Mouse (Mus musculus): ENCODE data around the gene Rgs7.

Rgs7 gene

DNA sequence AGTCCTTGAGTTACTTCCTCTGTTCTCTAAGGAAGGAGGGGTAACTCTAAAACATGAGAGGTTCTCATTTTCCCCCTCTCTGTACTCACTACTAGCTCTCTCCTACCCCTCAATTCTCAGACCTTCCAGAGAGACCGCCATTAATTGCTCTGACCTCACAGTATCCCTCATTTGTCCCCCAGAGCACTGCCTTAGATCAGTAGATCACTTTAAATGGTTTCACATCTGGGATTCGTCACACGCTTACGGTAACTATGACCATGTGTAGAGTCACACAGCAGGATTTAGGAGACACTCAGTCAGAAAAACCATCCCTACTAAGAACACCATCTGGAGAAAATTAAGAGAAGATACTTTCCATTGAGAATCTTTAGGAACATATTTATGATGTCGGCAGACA lies 456.8 kb downstream of the Rgs7 start:
- in situ Hi-C loops (cut with MboI, MseI) = no loop called here

DNA sequence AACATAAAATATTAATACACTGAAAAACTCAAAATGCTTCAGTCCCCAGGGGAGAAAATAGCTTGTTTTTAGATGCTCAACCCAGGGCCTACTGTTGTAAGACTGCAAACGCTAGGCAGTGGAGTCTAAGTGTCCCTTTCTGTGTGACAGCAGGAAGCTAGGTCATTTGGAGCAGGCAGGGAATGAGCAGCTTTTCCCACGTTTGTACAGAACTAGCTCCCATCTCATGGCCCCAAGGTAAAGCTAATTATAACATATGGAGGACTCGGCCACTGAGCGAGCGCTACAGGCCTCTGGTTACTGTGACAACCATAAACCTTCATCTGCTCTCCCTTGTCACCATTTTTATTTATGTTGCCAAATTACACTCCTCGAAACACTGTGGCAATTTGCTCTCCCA lies 460.3 kb downstream of the Rgs7 start:
- in situ Hi-C loops (cut with MboI, MseI) = no loop called here

DNA sequence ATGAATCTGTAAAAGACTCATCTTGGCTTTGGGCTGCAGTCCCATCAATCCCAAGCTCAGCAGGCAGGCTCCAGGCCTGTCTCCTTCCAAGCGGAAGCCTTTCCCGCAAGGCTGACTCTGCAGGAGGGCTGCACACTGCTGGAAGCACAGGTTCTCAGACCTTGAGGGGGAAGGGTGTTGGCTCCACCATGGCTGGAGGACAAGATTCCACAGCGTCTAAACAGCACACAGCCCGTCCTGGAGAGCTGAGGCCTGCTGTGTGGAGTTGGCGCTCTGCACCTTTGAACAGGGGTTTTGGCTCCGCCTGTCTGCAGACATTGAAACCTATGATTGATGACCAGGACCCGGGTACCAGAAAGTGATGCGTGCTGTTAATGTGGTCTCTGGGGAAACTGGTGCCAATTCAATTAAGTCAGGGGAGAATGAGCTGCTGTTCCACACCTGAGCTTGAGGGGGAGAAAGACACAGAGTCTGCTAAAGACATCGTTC lies 463.5 kb downstream of the Rgs7 start:
- in situ Hi-C loops (cut with MboI, MseI) = loop anchor here in 1 of 2 experiments (5.0 kb wide), 1 partner anchor 69 kb away; no protein-coding TSS in a partner anchor

DNA sequence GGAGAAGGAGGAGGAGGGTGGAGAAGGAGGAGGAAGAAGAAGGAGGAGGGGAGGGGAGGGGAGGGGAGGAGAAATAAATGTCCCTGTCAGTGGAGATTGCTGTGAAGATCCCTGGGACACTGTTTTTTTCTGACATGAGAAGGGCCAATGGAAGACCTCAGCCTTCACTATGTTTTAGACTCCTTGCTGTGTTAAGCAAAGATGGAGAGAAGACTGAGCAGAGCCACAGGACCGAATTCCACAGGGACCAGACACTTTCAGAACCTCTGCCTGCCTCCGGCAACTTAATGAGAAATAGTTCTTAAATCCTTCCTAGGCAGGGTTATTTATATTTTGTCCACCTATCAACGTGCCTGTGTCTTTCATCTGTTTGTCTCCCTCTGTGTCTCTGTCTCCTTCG lies 464.0 kb downstream of the Rgs7 start:
- in situ Hi-C loops (cut with MboI, MseI) = loop anchor here in 1 of 2 experiments (5.0 kb wide), 1 partner anchor 69 kb away; no protein-coding TSS in a partner anchor

DNA sequence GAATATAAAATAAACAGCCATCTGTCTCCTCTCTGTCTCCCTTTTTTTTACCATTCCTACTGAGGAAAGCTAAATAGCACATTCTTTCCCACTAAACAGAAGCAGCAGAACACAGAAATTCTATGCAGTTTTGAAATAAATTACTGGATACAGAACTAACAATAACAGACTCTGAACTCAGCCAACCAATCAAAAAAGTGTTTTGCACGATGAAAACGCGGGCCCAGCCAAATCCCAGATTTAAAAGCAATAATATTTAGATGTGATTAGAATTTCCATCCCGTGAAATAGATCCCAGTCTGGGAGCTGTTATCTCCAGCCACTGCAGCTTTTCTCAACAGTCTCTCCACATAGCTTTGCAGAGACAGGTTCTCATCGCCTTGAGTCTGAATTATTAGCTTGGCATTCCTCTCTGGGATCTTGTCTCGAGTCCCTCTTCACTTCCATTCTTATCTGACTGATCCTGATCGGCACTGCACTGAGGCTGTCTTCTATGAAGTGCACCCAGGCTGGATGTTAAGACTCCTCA lies 466.5 kb downstream of the Rgs7 start:
- in situ Hi-C loops (cut with MboI, MseI) = loop anchor here in 1 of 2 experiments (5.0 kb wide), 1 partner anchor 71 kb away; no protein-coding TSS in a partner anchor

DNA sequence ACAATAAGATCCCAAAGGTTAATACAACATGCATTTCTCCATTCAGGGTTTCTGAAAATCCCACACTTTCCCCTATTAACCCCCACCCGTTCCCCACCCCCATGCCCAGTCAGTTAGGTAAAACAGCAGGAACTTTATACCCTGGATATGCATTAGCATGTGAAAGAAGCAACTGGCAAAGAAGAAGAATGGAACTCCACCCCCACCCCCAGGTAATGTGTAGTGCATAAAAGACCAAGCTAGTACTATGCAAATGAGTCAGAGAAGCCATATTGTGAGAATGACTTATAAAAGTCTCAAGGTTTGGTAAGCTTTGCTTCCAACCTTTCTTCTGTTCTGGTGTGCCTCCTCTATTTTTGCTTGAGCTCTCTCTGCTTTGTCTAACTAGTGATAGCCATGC lies 468.2 kb downstream of the Rgs7 start:
- in situ Hi-C loops (cut with MboI, MseI) = no loop called here

All from T-helper 17 cell (primary cell).